Mouse (Mus musculus) kidney, postnatal 25 days (tissue): ENCODE results near the gene Dph7.

ENCODE experiments used
- DNase-seq, 2 experiments: peaks; one replicate each; pipeline ENCODE4 v3.0.0; 2021; ENCODE audit warnings: mixed read lengths in 2 of 2

Gene Dph7

DNA sequence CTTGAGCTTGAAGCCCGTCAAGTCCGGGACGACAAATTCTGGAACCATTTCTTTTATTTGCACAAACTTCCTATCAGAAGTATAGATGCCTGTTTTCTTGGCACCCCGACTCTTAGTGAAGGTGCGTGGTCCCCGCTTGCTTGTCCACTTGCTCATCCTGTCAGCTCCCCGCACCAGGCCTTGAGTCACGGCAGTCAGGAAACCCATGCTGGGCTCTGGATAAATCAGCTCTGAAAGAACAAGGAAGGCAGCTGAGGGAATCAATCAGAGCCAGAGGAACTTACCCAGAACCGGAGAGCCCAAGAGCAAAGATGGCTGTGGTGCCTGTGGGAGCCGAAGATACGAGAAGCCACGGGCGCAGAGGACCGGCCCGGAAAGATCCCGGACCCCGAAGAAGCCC is 12.3 kb downstream of the Dph7 start:
- DNase-seq, result peak in 1 of 2 experiments; percentile 33

GRCm38 (mm10) chr2:24974906-24975703 is 12.9 kb downstream of the Dph7 start, which contains the start of gene Mrpl41:
TSS of gene Mrpl41 (minus strand) at chr2:24975098.
- peak; percentile 97 to 100 for DNase-seq

DNA sequence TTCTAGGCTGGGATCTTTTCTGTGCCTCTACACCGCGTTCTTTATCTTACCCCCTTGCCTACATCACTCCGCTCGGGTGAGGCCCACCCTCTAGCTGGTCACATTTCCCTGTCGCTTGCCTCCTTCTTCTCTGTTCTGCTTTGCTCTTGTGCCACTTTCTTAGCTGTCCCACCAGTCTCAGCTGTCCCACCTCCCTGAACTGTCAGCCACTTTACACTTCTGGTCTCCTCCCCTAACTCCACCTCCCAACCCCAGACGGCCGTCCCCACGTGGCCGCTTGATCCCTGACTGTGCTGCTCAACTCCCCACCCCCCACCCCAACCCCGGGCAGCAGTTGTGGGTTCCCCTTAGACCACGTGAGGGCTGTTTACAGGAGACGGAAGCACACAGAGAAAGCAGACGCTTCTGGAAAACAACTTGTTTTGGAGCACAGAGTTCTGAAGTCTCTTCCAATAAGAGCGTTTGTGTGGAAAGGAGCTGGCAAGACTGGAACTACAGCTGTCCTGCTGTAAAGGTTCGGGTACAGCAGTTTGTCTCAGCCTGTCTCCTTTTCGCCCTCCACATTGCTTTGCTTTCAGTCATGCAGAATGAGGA is 13.6 kb downstream of the Dph7 start, which contains the start of gene Pnpla7:
Pnpla7 (plus strand) TSS at position 330 of the 594 bp plus-strand sequence.
- DNase-seq, result peak; percentile 85 to 94

GRCm38 (mm10) chr2:24976960-24977359 is 14.8 kb downstream of the Dph7 start:
- no peak for DNase-seq

DNA sequence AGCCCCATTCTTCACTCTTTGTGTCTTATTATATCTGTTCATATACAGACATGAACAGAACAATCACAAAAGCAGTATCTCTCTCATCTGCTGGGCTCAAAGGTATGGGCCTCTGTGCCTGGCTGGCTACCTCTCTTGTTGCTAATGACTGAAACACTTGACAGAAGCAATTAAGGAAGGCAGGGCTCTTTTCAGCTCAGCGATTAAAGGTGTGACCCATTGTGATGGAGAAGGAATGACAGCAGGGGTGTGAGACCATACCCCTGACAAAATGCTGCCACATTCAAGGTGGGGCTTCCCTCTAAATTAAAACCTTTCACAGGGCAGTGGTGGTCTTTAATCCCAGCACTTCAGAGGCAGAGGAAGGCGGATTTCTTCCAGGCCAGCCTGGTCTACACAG is 25.6 kb downstream of the Dph7 start:
- no peak for DNase-seq

DNA sequence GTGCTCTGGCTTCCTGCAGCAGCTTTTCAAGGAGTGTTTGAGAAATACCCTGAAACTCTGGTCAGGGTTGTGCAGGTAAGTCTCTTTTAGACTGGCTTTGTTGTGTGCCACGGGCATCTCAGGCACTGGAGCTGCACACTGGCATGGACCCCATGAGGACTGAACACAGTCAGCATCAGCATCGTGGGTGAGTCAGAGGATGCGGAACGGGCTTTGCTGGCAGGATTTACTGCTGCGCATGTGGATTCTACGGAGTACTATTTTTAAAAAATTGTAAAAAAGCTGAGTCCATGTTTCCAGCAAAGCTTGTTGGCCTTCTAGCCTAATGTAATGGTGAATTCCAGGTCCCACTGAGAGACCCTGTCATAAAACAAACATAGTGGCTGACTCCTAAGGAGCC is 33.1 kb downstream of the Dph7 start:
- no peak for DNase-seq

DNA sequence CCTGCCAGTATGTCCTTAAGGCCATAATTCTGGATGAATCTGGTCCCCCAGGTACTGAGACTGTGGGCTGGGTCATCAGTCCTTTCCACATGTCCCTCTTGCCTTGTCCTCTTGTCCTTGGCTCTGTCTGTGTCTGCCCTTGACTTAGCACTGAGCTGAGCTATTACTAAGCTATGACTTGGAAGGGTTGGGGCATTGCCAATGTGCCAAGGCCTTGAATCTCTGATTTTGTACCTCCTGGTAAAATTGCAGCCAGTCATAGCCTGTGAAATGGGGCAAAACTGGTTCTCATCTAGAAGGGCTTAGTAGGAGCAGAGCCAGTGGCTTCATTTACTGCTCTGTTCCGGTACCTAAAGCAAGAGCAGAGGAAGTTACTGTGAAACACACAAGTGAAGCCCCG is 34.3 kb downstream of the Dph7 start:
- no peak for DNase-seq

GRCm38 (mm10) chr2:25000544-25001235 is 38.5 kb downstream of the Dph7 start:
- peak; percentile 48 to 67 for DNase-seq

GRCm38 (mm10) chr2:25003946-25004786 is 42.0 kb downstream of the Dph7 start:
- DNase-seq, result no peak

DNA sequence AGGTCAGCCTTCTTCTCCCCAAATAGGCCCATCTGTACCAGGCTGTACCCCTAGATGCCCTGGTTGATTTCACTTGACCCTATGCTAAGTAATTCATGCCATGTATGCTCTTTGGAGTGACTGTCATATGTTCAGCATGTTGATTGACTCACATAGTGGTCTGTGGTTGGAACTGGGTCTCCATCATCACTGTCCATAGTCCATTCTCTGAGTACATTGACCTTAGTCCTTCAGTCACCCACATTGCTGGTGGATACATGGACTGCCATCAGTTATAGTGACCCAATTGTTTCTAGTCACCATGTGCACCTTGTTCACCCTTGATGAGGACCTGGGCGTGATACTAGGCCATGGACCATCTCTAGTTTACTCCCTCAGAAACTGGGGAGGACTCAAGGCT is 44.6 kb downstream of the Dph7 start:
- no peak for DNase-seq

DNA sequence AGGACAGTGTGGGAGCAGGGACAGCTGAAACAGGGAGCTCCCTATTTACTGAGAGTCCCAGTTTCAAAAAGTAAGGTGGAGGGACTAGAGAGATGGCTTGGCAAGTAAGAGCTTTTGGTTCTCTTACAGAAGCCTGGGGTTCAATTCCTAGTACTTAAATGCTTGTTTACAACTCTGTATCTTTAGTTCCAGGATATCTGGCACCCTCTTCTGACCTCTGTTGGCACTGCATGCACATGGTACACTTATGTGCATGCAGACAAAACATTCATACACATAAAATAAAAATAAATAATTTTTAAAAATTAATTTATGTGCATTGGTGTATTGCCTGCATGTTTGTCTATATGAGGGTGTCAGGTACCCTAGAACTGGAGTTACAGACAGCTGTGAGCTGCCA is 46.0 kb downstream of the Dph7 start:
- DNase-seq, result peak in 1 of 2 experiments; percentile 24
